Mouse (Mus musculus) stomach, embryonic 16.5 days (tissue): Measurements from ENCODE around the gene Wnk2. TPM values are rescaled to one million over a fixed set of nuclear protein-coding genes. Genes with fewer than 3 reads are reported as not detected.
A peak's percentile ranks its signal among the peaks of the same experiment; 100 is the strongest.

ENCODE experiments used
- ATAC-seq: fragments of 200-750 bp; cut with Nextera tagmentation; 2 replicates; pipeline ENCODE4 v1.8.0; 2017; ENCODE audit warnings: moderate number of reproducible peaks, moderate TSS enrichment; ENCODE audit not compliant: insufficient read depth, low FRiP score
- H3K27ac ChIP-seq: fragments of 300-500 bp; sonication (generic); 2 replicates; pipeline ENCODE4 v1.5.1; 2014; ENCODE audit warnings: low read length
- H3K27me3 ChIP-seq: fragments of 300-500 bp; sonication (generic); 2 replicates; pipeline ENCODE4 v1.6.1; 2014; ENCODE audit warnings: low read length, control low read depth, mixed read lengths; ENCODE audit not compliant: control insufficient read depth, insufficient read depth
- H3K36me3 ChIP-seq: fragments of 300-500 bp; sonication (generic); 2 replicates; pipeline ENCODE4 v1.6.1; 2014; ENCODE audit warnings: low read length; ENCODE audit not compliant: control insufficient read depth, insufficient read depth
- H3K4me1 ChIP-seq: fragments of 300-500 bp; sonication (generic); 2 replicates; pipeline ENCODE4 v1.6.1; 2014; ENCODE audit warnings: low read length, control low read depth, mixed read lengths; ENCODE audit not compliant: control insufficient read depth, insufficient read depth
- H3K4me2 ChIP-seq: fragments of 300-500 bp; sonication (generic); 2 replicates; pipeline ENCODE4 v1.6.1; 2014; ENCODE audit warnings: low read depth, low read length, mixed read lengths
- H3K4me3 ChIP-seq: fragments of 300-500 bp; sonication (generic); replicated peaks from 2 replicates; pipeline ENCODE4 v1.5.1; 2014; ENCODE audit warnings: mild to moderate bottlenecking, low read length
- H3K9ac ChIP-seq: fragments of 300-500 bp; sonication (generic); 2 replicates; pipeline ENCODE4 v1.6.1; 2014; ENCODE audit warnings: low read length
- H3K9me3 ChIP-seq: fragments of 300-500 bp; sonication (generic); replicated peaks from 2 replicates; pipeline ENCODE4 v1.6.1; 2016; ENCODE audit warnings: low read length, control low read depth; ENCODE audit not compliant: control insufficient read depth
- WGBS: fragments of 180-500 bp; shearing (Covaris S2); extraction: QIAGEN DNeasy Blood & Tissue Kit; methylation state at CpG from one replicate; pipeline ENCODE4 v1.1.7; 2014; 5-methylcytosine and 5-hydroxymethylcytosine counted together
- polyA plus RNA-seq: library from polyadenylated mRNA; unstranded; fragments of >200 nt; fragmentation: Nextera tagmentation; extraction: Ambion mirVana; gene quantifications from 2 replicates; pipeline ENCODE4 v1.2.1, GENCODE M21; 2015

Gene Wnk2
- polyA plus RNA-seq, 1 experiment from 2014 or later = 3.4 TPM

- H3K27me3 ChIP-seq = no peaks in the 10 kb centered on the region
- no peak overlapping the region for H3K4me3 ChIP-seq
- no peaks in the 10 kb centered on the region for H3K36me3 ChIP-seq
- no peaks in the 10 kb centered on the region for H3K4me1 ChIP-seq
- 86% methylated on average over 4 of the region's 4 CpGs for WGBS
- no peaks in the 10 kb centered on the region for H3K9me3 ChIP-seq
- H3K27ac ChIP-seq = no peak overlapping the region
- H3K4me2 ChIP-seq = no peak overlapping the region
- H3K9ac ChIP-seq = no peak overlapping the region
- ATAC-seq = no peak
Measured at GRCm38 (mm10) chr13:49084781-49085180, 63.0 kb downstream of the Wnk2 start.

DNA sequence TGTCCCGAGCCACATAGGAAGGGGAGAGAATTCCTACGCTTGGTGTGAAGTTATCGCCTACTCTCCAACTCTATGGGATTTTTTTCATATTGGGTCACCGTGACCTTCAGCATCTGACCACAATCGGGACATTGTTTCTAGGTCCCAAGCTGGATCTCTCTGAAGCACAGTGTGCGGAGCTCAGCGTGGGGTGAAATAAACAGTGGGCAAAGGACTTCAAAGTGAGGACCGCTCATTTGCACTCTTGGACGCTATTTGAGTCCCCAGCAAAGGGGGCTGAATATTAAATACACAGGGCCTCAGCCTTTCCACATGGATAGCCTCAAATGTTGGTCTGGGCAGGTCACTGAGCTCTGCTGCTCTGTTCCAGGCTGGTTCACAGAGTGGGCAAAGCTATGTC, 63.9 kb downstream of the Wnk2 start:
- Histone ChIP-seq H3K36me3 (no peaks in the 10 kb centered on the region), H3K4me3 (no peak overlapping the region), H3K4me2 (no peak overlapping the region), H3K27me3 (no peaks in the 10 kb centered on the region), H3K9ac (no peak overlapping the region), H3K9me3 (no peaks in the 10 kb centered on the region), H3K27ac (no peak overlapping the region), H3K4me1 (no peaks in the 10 kb centered on the region)
- ATAC-seq = no peak
- WGBS = 85% methylated on average over 9 of the region's 9 CpGs

DNA sequence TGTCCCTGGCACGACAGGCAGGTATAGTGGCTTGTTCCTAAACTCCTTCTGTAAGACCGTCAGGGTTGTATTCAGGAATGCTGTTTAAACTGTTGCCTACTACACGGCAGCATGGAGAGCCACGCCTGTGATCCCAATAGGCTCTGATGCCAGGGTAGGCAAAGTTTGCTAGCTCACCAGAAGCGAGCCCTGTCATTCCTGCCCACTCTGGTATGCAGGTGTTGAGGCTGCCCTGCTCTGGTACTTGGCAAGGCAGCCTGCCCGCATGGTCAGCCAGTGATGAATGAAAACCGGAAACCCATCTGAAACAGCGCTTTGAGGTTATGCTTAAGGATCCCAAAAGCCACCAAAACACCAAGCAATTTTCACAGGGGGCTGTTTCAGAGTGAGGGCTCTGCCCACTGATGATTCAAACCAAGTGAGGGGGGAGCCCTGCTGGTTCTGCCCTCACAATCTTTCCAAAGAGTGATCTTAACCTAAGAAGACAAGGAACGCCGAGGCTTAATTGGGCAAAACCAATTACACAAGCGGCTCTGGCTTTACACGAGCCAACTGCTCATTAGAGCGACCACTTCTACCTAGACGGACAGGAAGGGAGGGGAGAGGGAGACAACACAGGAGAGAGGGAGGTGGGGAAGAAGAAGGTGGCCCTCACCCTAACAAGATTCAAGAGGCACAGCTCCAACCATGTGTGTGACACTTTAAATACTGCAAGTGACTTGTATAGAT, 65.5 kb downstream of the Wnk2 start:
- H3K27me3 ChIP-seq = no peaks in the 10 kb centered on the region
- no peak overlapping the region for H3K4me3 ChIP-seq
- H3K27ac ChIP-seq = no peak overlapping the region
- H3K4me1 ChIP-seq = no peaks in the 10 kb centered on the region
- no peak for ATAC-seq
- 84% methylated on average over 14 of the region's 14 CpGs for WGBS
- no peaks in the 10 kb centered on the region for H3K36me3 ChIP-seq
- no peak overlapping the region for H3K9ac ChIP-seq
- no peak overlapping the region for H3K4me2 ChIP-seq
- no peaks in the 10 kb centered on the region for H3K9me3 ChIP-seq

DNA sequence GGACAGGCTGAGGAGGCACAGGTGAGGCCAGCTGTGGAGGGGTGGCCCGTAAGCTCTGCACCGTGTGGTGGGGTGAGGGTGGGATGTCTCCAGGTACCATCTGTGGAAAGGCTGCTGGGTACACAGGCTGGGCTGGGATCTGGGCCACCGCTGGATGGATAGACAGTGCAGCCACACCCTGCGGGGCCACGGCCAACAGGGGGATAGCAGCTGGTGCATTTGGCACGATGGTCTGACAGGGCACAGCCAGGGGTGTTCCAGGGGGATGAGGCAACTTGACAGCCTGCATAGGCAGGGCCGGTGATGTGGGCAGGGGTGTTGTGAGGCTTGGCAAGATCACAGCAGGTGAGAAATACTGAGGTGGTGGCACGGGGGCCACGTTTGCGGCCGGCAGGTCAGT, 71.6 kb downstream of the Wnk2 start:
- Histone ChIP-seq H3K27ac (no peak overlapping the region), H3K9me3 (no peaks in the 10 kb centered on the region), H3K36me3 (no peaks in the 10 kb centered on the region), H3K4me1 (no peaks in the 10 kb centered on the region), H3K4me3 (no peak overlapping the region), H3K27me3 (no peaks in the 10 kb centered on the region), H3K9ac (no peak overlapping the region), H3K4me2 (no peak overlapping the region)
- 83% methylated on average over 11 of the region's 11 CpGs for WGBS
- ATAC-seq = no peak; the same call in 1 of the 2 replicates

- H3K27ac ChIP-seq = no peak overlapping the region
- H3K9me3 ChIP-seq = no peaks in the 10 kb centered on the region
- no peak overlapping the region for H3K9ac ChIP-seq
- ATAC-seq = no peak
- H3K4me1 ChIP-seq = no peaks in the 10 kb centered on the region
- no peak overlapping the region for H3K4me3 ChIP-seq
- H3K36me3 ChIP-seq = no peaks in the 10 kb centered on the region
- no peak overlapping the region for H3K4me2 ChIP-seq
- WGBS = 83% methylated on average over 3 of the region's 3 CpGs
- H3K27me3 ChIP-seq = no peaks in the 10 kb centered on the region
Measured at GRCm38 (mm10) chr13:49075377-49075776, 72.4 kb downstream of the Wnk2 start.

- Histone ChIP-seq H3K4me2 (no peak overlapping the region), H3K9ac (no peak overlapping the region), H3K27me3 (no peaks in the 10 kb centered on the region), H3K27ac (no peak overlapping the region), H3K4me1 (0 out of 2 replicates have a peak, but pooled peaks cover 3% of the 10 kb centered on the region), H3K9me3 (no peaks in the 10 kb centered on the region), H3K4me3 (no peak overlapping the region), H3K36me3 (no peaks in the 10 kb centered on the region)
- 64% methylated on average over 6 of the region's 6 CpGs for WGBS
- ATAC-seq = no peak
Measured at GRCm38 (mm10) chr13:49073295-49073694, 74.5 kb downstream of the Wnk2 start.

- Histone ChIP-seq H3K4me3 (no peak overlapping the region), H3K9ac (no peak overlapping the region), H3K27ac (no peak overlapping the region), H3K9me3 (no peaks in the 10 kb centered on the region), H3K4me1 (0 out of 2 replicates have a peak, but pooled peaks cover 3% of the 10 kb centered on the region), H3K36me3 (no peaks in the 10 kb centered on the region), H3K27me3 (no peaks in the 10 kb centered on the region), H3K4me2 (no peak overlapping the region)
- WGBS = 89% methylated on average over 5 of the region's 5 CpGs
- no peak for ATAC-seq
Measured at GRCm38 (mm10) chr13:49071861-49072260, 76.0 kb downstream of the Wnk2 start.

- H3K4me2 ChIP-seq = no peak overlapping the region
- H3K27me3 ChIP-seq = no peaks in the 10 kb centered on the region
- no peak overlapping the region for H3K4me3 ChIP-seq
- H3K36me3 ChIP-seq = no peaks in the 10 kb centered on the region
- peak; percentile 13; the same call in 1 of the 2 replicates for ATAC-seq
- no peak overlapping the region for H3K9ac ChIP-seq
- no peak overlapping the region for H3K27ac ChIP-seq
- 53% methylated on average over 6 of the region's 6 CpGs for WGBS
- 0 out of 2 replicates have a peak, but pooled peaks cover 3% of the 10 kb centered on the region for H3K4me1 ChIP-seq
- H3K9me3 ChIP-seq = no peaks in the 10 kb centered on the region
Measured at GRCm38 (mm10) chr13:49069979-49070378, 77.8 kb downstream of the Wnk2 start.

GRCm38 (mm10) chr13:49069393-49069792, 78.4 kb downstream of the Wnk2 start:
- 74% methylated on average over 4 of the region's 4 CpGs for whole genome bisulfite sequencing
- Histone ChIP-seq H3K4me2 (no peak overlapping the region), H3K9ac (no peak overlapping the region), H3K4me1 (0 out of 2 replicates have a peak, but pooled peaks cover 3% of the 10 kb centered on the region), H3K27me3 (no peaks in the 10 kb centered on the region), H3K36me3 (no peaks in the 10 kb centered on the region), H3K9me3 (no peaks in the 10 kb centered on the region), H3K27ac (no peak overlapping the region), H3K4me3 (no peak overlapping the region)
- ATAC-seq = no peak
